Mouse (Mus musculus) cerebellum, adult 9-11 months (tissue): ENCODE measurements around the gene Pacrg.

Source experiments
- DNase-seq: peaks from one replicate; pipeline ENCODE4 v3.0.0; 2022

The Pacrg gene

GRCm38 (mm10) chr17:10737966-10738365 is 102.1 kb downstream of the Pacrg start:
- DNase-seq: no peak

- DNase-seq: no peak
These were observed 105.4 kb downstream of the Pacrg start for GRCm38 (mm10) chr17:10734733-10735132.

GRCm38 (mm10) chr17:10732303-10733048 is 107.6 kb downstream of the Pacrg start:
- no peak for DNase-seq

GRCm38 (mm10) chr17:10724853-10725252 is 115.3 kb downstream of the Pacrg start:
- DNase-seq: no peak

GRCm38 (mm10) chr17:10721562-10721961 is 118.5 kb downstream of the Pacrg start:
- DNase-seq: no peak

- no peak for DNase-seq
These were observed 123.0 kb downstream of the Pacrg start for GRCm38 (mm10) chr17:10717148-10717547.

GRCm38 (mm10) chr17:10702781-10703180 is 137.3 kb downstream of the Pacrg start:
- DNase-seq: peak; percentile 4

- no peak for DNase-seq
These were observed 142.1 kb downstream of the Pacrg start for GRCm38 (mm10) chr17:10698041-10698440.

- no peak for DNase-seq
These were observed 144.7 kb downstream of the Pacrg start for GRCm38 (mm10) chr17:10695421-10695820.

GRCm38 (mm10) chr17:10677098-10677497 is 163.0 kb downstream of the Pacrg start:
- no peak for DNase-seq

- no peak for DNase-seq
These were observed 164.6 kb downstream of the Pacrg start for GRCm38 (mm10) chr17:10675536-10675935.

GRCm38 (mm10) chr17:10675048-10675447 is 165.1 kb downstream of the Pacrg start:
- DNase-seq: no peak

- no peak for DNase-seq
These were observed 178.8 kb downstream of the Pacrg start for GRCm38 (mm10) chr17:10661294-10661693.

- no peak for DNase-seq
These were observed 196.5 kb downstream of the Pacrg start for GRCm38 (mm10) chr17:10643604-10644003.

- DNase-seq: no peak
These were observed 200.3 kb downstream of the Pacrg start for GRCm38 (mm10) chr17:10639816-10640215.

- no peak for DNase-seq
These were observed 204.1 kb downstream of the Pacrg start for GRCm38 (mm10) chr17:10635955-10636470.

- DNase-seq: no peak
These were observed 204.6 kb downstream of the Pacrg start for GRCm38 (mm10) chr17:10635470-10635869.

- DNase-seq: no peak
These were observed 205.1 kb downstream of the Pacrg start for GRCm38 (mm10) chr17:10635046-10635445.

GRCm38 (mm10) chr17:10633769-10634168 is 206.3 kb downstream of the Pacrg start:
- DNase-seq: no peak

- no peak for DNase-seq
These were observed 211.9 kb downstream of the Pacrg start for GRCm38 (mm10) chr17:10628240-10628639.

GRCm38 (mm10) chr17:10627476-10627875 is 212.6 kb downstream of the Pacrg start:
- no peak for DNase-seq

GRCm38 (mm10) chr17:10626299-10627095 is 213.6 kb downstream of the Pacrg start:
- no peak for DNase-seq

- DNase-seq: no peak
These were observed 215.2 kb downstream of the Pacrg start for GRCm38 (mm10) chr17:10624699-10625424.
